Mouse (Mus musculus) embryo, embryonic 10 days (tissue): ENCODE measurements around the gene Gm5737.

Experiments
- DNase-seq: peaks from one replicate; pipeline ENCODE4 v3.0.0-alpha.2; 2015; ENCODE audit warnings: low spot score

The Gm5737 gene

DNA sequence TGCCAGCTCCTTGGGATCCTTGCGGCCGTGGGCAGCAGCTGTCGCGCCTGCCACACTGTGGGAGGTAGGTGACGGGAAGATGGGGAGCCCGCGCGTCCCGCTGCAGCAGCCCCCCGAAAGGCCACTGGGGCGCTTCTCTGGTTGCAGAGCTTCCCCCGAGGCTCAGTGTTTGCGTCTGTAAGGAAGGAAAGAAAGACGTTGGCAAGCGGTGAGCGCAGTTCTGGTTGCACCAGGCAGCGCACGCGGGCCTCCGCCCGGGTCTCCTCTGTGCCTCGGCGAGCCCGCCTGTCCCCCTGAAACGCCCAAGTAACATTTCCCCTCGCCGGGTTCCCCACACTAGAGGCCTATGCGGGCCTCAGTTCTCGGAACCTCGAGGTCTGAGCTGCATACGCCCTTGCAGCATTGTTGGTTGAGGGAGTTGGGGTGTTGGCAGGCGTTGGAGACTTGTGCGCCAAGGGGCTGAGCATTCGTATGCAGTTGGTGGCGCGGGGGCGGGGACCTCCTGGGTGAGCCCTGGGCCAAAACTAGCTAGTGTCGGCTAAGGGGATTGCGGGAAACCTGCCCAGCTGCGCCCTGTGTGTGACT is 31.0 kb downstream of the Gm5737 start:
- peak; percentile 77 for DNase-seq

DNA sequence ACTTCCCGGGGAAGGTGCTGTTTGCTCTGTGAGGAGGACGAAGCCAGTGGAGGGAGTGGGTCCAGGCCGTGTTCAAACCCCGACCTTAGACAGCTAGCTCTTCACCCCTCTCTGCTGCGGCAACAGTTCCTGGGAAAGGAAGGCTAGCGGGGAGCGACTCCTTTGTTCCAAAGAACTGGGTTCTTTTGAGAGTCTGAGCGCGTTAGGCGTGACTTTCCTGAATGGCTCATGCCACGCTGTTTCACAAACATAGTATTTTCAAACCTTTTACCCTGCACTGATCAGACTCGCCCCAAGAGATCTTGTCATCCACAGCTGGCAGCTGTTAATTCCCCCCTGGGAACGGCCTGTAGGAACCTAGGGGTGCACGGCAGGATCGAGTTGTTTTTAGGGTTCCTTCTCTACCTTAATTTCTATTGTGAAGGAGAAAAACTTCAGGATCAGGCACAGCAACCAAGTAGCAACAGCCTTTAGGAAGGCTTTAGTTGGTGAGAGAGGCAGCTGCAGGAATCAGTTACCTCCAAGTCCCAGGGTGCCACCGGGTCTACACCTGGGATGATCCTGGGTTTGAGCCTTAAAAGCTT is 31.8 kb downstream of the Gm5737 start:
- peak; percentile 52 for DNase-seq

DNA sequence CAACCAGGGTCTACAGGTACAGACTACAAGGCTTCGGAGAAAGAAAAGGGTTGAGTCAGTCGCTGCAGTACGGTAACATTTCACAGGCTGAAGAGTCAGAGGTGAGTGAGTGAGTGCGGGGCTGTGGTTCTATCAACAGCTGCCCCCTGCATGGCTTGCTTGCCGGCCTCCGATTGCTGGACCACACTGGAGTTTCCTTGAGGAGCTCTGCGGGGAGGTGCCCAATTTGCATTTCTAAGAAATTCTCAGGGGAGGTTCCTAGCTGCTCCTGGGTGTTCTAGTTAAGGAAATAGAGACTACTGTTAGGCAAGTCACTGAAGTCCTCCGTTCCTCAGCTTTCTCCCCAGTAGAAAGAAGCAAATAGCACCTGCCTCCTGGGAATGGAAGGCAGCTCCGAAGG is 32.5 kb downstream of the Gm5737 start:
- no peak for DNase-seq

DNA sequence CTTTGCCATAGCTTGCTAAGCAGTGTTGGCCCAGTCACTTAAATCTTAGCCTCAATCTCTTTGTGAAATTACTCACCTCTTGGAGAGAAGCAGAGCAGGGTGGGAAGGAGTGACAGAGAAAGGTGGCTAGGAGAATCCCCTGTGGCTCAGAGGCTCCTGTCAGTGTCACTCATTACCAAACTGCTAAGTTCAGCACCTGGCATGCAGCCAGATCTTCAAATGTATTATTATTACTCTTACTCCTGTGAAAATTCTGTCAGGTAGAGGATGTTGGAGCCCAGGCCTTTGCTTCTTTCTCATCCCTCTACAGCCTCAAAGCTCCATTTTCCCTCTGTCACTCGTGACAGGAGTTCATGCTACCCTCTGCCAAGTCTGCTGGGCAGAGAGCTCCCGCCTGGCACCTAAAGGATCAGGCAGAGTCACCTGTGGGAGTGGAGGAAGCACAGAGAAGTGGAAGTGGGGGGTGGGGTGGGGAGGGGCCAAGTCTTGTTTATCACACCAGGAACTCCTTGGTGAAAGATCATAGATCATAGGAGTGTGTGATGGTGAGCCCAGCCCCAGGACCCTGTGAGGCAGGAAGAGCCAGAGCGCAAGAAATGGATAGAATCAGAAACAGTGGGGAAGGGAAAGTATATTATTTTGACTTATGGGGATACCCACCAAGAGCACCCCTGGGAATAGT is 36.8 kb downstream of the Gm5737 start:
- DNase-seq, result no peak

DNA sequence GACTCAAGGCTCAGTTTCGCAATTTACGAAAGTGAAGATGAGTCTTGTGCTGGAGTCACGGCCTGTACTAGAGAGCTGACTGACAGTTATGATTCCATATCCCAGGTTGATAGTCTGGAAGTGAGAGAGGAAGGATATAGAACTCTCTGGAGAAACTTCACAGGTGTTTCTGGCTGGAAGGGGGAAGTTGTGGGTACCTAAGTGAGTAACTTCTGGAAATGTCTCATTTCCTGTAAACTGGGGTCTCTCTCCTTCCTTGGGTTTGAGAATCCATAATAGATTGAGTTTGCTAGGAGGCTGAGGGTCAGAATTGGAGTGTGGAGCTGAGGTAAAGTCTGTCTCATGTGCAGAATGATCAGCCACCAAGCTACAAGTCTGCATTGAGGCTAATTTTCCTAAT is 38.0 kb downstream of the Gm5737 start:
- no peak for DNase-seq

DNA sequence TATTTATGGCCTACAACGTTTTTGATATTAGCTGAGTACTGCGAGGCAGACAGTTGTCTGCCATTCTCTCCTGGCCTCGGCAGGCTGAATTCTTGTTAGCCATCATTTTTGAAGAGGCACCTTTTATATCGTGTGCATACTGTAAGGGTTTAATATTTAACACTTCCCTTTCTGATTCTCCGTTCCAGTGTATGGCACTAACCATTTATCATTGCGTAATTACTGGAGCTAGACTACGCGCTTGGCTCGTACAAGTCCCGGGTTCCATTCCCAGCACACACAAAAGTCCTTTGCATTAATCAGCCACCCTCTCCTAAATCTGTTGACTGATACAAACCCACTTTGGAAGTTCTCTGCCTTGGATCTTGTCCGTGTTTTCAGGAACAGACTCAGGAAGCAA is 47.7 kb downstream of the Gm5737 start:
- no peak for DNase-seq

DNA sequence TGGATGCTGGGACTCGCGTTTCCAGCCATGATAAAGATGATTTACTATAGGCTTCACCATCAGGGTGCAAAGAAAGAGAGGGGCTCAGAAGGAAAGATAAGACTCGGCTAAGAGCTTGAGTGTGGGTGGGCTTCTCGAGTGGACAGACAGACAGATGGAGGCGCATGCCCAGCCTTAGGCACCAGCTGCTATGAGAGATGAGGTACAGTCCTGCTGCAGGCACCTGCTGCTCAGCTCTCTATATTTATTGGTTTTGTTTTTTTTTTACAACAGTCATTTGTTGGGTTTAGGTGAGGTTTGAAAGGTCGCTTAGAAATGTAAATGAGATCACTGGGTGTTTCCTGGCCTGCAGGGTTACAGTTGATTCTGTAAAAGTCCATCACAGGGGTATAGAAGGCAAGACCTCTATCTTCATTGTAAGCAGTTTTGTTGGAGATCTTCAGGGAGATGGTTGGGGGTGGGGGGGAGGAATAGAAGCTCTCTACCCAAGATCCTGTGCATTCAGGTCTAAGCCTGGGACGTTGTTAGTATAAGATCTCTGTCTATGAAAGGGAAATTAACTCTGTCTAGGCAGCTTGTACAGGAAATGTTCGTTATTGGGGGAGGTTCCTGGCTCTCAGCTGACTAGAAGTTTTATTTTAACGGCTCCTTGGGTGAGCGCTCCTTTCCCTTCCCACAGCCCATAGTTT is 48.8 kb downstream of the Gm5737 start:
- DNase-seq, result no peak

DNA sequence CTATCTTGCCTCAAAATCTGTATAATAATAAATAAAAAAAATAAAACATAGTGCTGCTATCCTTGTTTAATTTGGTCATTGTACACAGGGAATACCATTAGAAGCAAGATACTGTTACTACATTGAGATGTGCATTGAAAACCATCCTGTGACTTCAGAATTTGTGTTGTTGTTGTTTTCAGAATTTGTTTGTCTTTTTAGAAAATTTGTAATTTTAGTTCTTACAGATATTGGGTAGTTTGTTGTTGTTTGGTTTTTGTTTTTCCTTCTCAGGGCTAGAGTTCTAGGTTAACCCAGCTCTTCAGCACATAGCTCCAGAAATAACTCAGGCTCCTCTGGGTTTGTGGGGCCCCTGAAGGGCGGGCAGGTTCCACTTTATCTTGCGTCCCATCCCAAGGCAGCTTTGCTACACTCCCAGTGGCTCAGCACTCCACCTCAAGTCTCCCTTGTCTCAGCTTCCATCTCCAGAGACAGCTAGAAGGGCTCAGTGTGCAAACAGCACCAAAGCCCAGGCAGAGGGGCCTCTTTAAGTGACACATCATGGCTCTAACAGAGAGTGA is 49.4 kb downstream of the Gm5737 start:
- peak; percentile 28 for DNase-seq

DNA sequence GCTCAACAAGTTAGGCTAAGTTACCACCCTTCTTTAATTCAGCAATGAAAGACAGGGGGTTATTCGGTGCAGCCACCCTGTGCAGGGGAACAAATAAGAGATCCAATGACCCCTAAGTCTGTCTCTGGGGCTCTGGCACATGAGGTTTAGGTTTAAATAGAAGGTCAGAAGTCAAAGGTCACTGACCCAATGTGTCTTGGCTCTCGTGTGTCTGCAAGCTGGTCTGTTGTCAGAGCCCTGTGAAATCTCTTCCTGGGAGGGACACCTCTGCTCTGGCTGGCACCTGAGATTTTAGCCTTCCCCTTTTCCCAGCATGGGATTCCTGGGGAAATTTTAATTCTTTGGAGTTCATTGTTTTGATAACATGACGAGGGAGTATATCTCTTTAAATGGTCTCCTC is 50.0 kb downstream of the Gm5737 start:
- DNase-seq, result peak; percentile 89

DNA sequence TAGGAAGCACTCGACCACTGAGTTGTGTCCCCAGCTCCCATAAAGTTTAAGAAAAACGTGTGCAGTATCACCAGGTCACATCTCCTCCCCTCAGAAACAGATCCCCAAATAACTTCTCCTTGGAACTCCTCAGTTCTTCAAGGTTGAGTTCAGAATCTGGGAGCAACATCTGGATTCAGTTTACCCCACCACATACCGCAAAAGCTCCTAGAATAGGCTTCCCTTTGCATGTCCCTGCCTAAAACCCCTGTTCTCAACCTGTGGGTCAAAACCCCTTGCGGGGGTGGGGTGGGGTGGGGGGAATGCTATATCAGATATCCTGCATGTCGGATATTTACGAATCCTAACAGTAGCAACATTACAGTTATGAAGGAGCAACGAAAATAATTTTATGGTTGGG is 50.5 kb downstream of the Gm5737 start:
- peak; percentile 48 for DNase-seq

DNA sequence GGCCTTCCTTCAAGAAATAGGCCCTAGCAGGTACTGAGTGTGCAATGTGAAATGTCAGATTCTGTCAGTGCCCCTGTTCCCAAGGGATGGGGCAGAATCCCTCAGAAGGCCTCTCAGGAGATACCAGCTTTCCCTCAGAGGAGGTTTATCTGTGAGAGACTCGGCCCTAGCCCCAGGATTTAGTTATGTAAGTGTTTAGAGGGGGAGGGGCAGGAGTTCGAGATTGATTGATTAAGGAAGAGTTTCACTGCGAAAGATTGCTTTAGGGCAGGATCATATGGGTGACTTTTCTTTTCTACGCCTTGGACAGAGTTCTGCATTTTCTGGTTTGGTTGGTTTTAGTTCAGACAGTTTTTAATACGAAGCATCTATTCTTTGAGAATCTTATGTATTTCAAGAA is 51.3 kb downstream of the Gm5737 start:
- peak; percentile 49 for DNase-seq

DNA sequence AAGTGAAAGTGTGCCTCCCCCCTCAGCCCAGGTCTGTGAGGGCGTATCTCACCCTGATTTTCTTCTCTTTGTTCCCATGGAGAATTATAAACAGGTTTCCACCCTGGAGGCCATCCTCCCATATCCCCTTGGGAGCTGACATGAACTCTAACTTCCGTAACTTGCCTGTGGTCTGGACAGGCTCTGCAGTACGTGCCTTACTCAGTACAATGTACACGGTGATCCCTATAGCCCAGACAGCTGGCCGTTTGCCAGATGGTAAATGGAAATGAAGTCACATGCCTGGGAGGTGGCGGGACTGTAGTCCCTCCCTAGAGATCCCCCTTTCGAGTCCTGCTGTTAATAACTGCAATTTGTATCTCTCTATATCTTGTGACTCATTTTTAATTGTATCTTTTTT is 52.9 kb downstream of the Gm5737 start:
- peak; percentile 89 for DNase-seq

DNA sequence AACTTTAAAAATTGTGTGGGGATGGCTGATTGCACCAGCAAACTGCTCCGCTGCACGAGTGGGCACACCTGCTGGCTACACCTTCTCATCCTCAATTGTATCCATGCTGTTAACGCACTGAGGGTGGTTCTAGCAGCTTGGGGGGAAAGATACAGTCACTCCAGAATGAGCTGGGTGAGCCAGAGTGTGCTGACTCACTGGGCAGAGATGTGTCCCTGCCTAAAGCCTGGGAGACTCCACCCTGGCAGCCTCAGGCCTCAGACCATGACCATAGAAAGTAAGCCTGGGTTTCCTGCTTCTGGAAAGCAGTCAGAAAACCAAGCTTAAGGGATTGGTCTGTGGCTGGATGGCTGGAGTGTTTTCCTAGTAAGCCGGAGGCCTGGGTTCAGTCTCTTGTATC is 53.7 kb downstream of the Gm5737 start:
- DNase-seq, result no peak

DNA sequence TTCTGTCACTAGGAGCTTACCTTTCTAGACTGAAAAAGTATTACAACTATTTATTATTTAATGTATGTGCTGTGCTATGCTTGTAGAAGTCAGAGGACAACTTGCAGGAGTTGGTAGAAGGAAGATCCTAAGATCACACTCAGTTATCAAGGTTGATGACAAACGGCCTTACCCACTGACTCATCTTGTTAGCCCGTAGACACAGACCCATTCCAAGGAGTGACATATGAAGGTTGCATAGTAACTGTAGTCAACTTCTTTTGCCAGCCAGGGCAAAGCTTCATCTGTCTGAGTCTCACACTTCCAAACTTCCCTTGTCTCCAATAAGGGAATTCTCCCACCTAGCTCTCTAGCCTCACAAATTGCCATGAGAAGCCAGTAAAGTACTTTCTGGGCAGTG is 54.5 kb downstream of the Gm5737 start:
- no peak for DNase-seq

DNA sequence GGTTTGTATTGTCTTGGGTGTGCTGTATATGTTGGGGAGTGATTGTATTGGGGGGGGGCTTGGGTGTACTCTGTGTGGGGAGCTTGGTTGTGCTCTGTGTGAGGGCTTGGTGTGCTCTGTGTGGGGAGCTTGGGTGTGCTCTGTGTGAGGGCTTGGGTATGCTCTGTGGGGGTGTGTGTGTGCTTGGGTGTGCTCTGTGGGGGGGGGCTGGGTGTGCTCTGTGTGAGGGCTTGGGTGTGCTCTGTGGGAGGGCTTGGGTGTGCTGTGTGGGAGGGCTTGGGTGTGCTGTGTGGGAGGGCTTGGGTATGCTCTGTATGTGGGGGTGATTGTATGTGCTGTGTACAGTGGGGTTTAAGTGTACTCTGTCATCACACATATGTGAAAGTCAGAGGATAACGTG is 55.6 kb downstream of the Gm5737 start:
- no peak for DNase-seq

DNA sequence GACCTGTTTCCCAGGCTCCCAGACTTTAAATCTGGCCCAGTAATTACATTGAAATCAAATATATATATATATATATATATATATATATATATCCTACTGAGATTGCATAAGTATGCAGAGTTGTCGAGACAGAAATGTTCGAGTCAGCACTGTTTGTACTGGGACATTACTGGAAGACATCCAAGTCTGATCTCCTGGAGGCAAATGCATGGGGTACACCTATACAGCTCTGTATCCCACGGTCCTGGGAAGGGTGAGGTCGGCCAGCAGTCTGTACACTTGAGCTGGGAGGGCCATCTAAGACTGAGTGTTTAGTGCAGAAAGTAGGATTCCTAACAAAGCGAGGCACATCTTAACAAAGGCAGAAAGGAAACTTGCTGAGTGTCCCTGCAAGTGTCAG is 57.7 kb downstream of the Gm5737 start:
- no peak for DNase-seq

DNA sequence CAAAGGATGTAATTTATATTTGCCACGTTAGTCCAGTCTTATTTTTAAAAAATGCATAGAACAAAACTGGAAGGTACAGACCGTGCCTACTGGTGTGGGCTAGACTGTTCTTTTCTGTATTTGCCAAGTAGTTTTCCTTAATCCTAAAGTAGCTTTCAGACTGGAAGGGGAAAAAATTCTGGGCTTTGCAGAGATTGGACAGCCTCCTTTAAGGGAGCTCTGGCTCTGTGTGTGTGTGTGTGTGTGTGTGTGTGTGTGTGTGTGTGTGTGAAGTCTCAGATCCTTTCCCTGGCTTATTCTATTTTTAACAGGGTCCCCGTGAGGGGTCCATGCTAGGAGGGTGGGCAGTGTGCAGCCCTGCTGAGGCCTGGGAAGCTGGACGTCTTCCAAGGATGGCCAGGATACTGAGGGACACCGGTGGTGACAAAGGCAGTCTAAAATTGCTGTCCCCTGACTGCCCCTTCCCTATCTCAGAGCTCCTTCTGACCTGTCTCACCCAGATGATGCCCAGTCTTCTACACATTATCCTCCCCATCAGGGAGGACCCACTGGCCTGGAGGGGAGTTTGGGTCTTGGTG is 58.4 kb downstream of the Gm5737 start:
- DNase-seq, result no peak

DNA sequence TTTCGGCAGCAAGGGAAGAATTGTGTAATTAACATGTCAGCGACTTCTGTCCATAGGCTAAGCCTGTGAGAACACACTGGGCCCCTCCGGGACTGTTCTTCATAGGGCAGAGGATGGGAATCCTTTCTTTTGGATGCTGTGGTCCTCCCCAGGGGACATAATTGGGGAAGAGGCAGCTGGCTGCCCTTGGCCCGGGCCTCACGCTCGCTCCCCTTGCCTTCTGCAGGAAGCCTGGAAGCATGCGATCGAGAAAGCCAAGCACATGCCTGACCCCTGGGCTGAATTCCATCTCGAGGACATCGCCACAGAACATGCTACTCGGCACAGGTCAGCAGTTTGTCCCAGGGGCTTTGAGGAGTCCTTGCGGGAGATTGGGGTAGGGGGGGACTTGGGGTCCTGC is 60.9 kb downstream of the Gm5737 start:
- DNase-seq, result no peak

DNA sequence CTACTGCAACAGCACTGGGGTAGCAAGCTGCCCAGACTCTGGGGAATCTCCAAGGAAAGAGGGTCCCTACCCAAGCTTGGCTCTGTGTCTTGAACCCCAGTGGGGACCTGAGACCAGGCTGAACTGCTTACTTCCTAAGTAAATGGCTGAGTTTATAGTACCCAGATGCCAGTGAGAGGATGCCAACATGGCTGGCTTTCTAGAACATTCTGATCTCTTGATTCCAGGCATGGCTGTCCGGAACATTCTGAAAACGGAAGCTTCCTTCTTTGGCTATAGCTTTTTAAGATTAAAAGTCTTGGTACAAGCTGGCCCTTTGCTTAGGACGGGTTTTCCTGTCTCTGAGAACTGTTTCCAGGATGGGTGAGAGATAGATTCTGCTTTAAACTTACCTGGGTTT is 61.9 kb downstream of the Gm5737 start:
- no peak for DNase-seq

DNA sequence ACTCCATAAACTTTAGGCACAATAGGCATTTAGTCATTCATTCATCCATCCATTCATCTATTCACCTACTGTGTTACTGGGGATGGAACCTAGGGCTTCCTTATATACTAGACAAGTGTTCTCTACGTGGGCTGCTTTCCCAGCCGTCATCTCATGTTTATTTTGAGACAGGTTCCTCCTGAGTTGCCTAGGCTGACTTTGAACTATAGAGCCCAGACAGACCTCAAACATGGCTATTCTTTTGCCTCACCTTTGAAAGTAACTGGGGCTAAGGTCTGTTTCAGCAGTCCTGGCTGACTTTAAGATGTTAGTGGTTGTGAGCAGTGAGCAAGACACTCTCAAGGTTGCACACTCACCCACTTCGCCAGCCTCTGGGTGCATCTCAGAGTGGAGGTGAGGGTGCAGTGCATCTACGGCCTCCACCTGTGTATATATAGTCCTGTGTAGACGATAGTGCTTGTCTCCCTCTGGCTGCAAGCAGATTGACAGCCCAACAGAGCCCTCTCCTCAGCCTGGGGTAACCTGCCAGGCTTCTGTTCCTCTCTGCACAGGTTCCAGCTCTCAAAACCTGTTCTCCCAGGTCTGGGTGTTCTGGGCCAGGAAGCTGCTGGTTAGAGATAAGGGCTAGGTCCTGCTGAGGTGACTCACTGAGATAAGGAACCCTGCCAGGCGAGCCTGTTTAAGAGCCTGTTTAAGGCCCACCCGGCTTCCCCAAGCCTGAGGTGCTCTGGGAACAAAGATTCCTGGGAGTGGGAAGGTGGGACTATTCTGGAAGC is 62.8 kb downstream of the Gm5737 start:
- DNase-seq, result no peak

DNA sequence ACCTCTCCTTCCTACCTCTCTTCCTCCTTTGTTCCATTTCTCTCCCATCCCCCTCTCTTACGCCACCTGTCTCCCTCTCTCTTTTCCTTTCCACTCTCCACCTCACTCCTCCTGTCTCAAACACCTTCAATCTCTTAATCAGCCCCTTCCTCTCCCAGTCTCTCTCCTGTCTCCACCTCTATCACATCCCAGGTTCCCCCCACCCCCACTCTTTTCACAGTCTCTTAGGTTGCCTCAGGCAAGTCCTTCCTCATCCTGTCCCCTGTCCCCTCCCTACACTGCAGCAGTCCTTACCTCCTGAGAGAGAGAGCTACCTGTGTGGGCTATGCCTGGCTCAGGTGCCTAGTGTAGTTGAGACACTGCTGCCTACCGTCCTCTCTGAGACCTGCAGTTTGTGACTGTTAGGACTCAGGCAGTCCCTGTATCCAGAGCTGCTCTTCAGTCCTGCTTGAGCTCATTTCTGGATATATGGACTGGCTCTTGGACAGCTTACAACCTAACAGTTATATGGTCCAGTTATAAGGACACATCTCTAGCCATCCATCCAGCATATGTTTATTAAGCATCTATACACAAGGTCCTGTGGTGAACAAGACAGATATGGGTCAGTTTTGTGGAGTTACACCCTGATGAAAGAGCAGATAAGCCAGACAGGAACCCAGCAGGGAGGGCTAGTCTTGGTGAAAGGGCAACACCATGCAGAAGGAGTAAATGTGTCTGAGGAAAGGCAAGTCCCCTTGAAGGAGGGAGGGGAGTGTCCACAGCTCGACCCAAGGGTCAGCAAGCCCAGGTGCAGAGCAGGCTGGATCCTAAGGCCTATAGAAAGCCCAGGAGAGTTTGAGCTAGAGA is 63.6 kb downstream of the Gm5737 start:
- no peak for DNase-seq
